Mouse (Mus musculus): ENCODE measurements around the gene Srp68. TPM values are rescaled to one million over a fixed set of nuclear protein-coding genes. Genes with fewer than 3 reads are reported as not detected.

The Srp68 gene
- total RNA-seq, 2 experiments from 2014 or later: 58.7 to 59.8 TPM

GRCm38 (mm10) chr11:116213877-116214510 is 60.0 kb downstream of the Srp68 start:
- intact Hi-C loops (cut with DNase I): no loop called here

GRCm38 (mm10) chr11:116212847-116213246 is 61.2 kb downstream of the Srp68 start:
- intact Hi-C loops (cut with DNase I): no loop called here
- DNase-seq: no peak

More at GRCm38 (mm10) chr11:116213877-116214510, 60.0 kb downstream of the Srp68 start:
- DNase-seq: no peak

GRCm38 (mm10) chr11:116210696-116211095 is 63.3 kb downstream of the Srp68 start:
- no peak for DNase-seq
- intact Hi-C loops (cut with DNase I): no loop called here

GRCm38 (mm10) chr11:116209257-116209656 is 64.8 kb downstream of the Srp68 start:
- intact Hi-C loops (cut with DNase I): no loop called here
- no peak for DNase-seq

GRCm38 (mm10) chr11:116208660-116209059 is 65.4 kb downstream of the Srp68 start:
- no peak for DNase-seq
- intact Hi-C loops (cut with DNase I): no loop called here

GRCm38 (mm10) chr11:116206678-116207077 is 67.3 kb downstream of the Srp68 start:
- DNase-seq: no peak
- intact Hi-C loops (cut with DNase I): no loop called here

- DNase-seq: no peak
- intact Hi-C loops (cut with DNase I): no loop called here
These were observed 70.9 kb downstream of the Srp68 start for GRCm38 (mm10) chr11:116203150-116203549.

- intact Hi-C loops (cut with DNase I): no loop called here
- DNase-seq: no peak
These were observed 72.9 kb downstream of the Srp68 start for GRCm38 (mm10) chr11:116201151-116201550.

GRCm38 (mm10) chr11:116198639-116199531 is 75.1 kb downstream of the Srp68 start, which contains the start of the genes Ten1 and Acox1:
Gene Ten1 (plus strand): TSS chr11:116198855.
Gene Acox1 (minus strand): TSS chr11:116199045.
- DNase-seq: peak; percentile 99
- intact Hi-C loops (cut with DNase I): loop anchor here (2.0 kb wide), 2 partner anchors 20 to 60 kb away; partner anchors contain the start of gene Mrpl38

GRCm38 (mm10) chr11:116198132-116198531 is 75.9 kb downstream of the Srp68 start:
- intact Hi-C loops (cut with DNase I): loop anchor here (2.0 kb wide), 2 partner anchors 21 to 59 kb away; partner anchors contain the start of gene Mrpl38
- no peak for DNase-seq

GRCm38 (mm10) chr11:116197584-116197906 is 76.5 kb downstream of the Srp68 start:
- intact Hi-C loops (cut with DNase I): no loop called here
- no peak for DNase-seq

- DNase-seq: no peak
- intact Hi-C loops (cut with DNase I): no loop called here
These were observed 77.0 kb downstream of the Srp68 start for GRCm38 (mm10) chr11:116196866-116197583.

- intact Hi-C loops (cut with DNase I): no loop called here
- no peak for DNase-seq
These were observed 77.7 kb downstream of the Srp68 start for GRCm38 (mm10) chr11:116196336-116196735.

- DNase-seq: no peak
- intact Hi-C loops (cut with DNase I): no loop called here
These were observed 78.8 kb downstream of the Srp68 start for GRCm38 (mm10) chr11:116195252-116195651.

Other genes starting within 250 kb of the Srp68 start
- gene H3f3b, start 246.3 kb downstream of the Srp68 start, total RNA-seq (2021): 100 to 1,000 TPM; 338 to 393 TPM
- 10 to 100 TPM; 16.3 to 17.0 TPM for gene Unk, start 243.9 kb downstream of the Srp68 start, total RNA-seq (2021)
- gene Unc13d, start 196.3 kb downstream of the Srp68 start, total RNA-seq (2021): 1 to 10 TPM in 1 of 2 experiments, under 1 TPM in 1; 0.52 to 1.0 TPM
- 10 to 100 TPM; 96.6 to 99.5 TPM for gene Wbp2, start 187.2 kb downstream of the Srp68 start, total RNA-seq (2021)
- 10 to 100 TPM; 43.3 to 49.7 TPM for gene Trim47, start 147.0 kb downstream of the Srp68 start, total RNA-seq (2021)
- 1 to 10 TPM; 5.4 to 6.3 TPM for gene Trim65, start 143.1 kb downstream of the Srp68 start, total RNA-seq (2021)
- 10 to 100 TPM; 55.9 to 56.8 TPM for gene Mrpl38, start 135.3 kb downstream of the Srp68 start, total RNA-seq (2021)
- gene Fbf1, start 106.1 kb downstream of the Srp68 start, total RNA-seq (2021): 10 to 100 TPM; 17.4 to 17.7 TPM
- gene Ten1, start 75.4 kb downstream of the Srp68 start, total RNA-seq (2021): 10 to 100 TPM; 29.7 to 34.0 TPM
- gene Acox1, start 75.2 kb downstream of the Srp68 start, total RNA-seq (2021): 10 to 100 TPM; 92.5 to 99.9 TPM
- gene Evpl, start 36.1 kb downstream of the Srp68 start, total RNA-seq (2021): 1 to 10 TPM; 1.2 TPM
- not detected for gene Galr2, start 6.7 kb upstream of the Srp68 start, total RNA-seq (2021)
- gene Exoc7, start 33.0 kb upstream of the Srp68 start, total RNA-seq (2021): 10 to 100 TPM; 61.0 to 65.9 TPM
- not detected for gene Foxj1, start 61.2 kb upstream of the Srp68 start, total RNA-seq (2021)
- gene Rnf157, start 138.8 kb upstream of the Srp68 start, total RNA-seq (2021): 10 to 100 TPM; 10.0 TPM
- gene Ubald2, start 159.9 kb upstream of the Srp68 start, total RNA-seq (2021): 10 to 100 TPM; 47.2 to 49.4 TPM
- gene Qrich2, start 192.0 kb upstream of the Srp68 start, total RNA-seq (2021): not detected
- 10 to 100 TPM; 45.3 to 45.8 TPM for gene Prpsap1, start 220.0 kb upstream of the Srp68 start, total RNA-seq (2021)

Data from heart, postnatal 10 days (tissue).